Mouse (Mus musculus): ENCODE measurements around the gene Lgr6. TPM values are rescaled to one million over a fixed set of nuclear protein-coding genes. Genes with fewer than 3 reads are reported as not detected.

Gene Lgr6
- polyA plus RNA-seq, 3 experiments from 2014 or later, result 0.05 to 0.28 TPM; not detected in 1

GRCm38 (mm10) chr1:134947590-134947989 lies 157.5 kb downstream of the Lgr6 start:
- ATAC-seq, result no peak

DNA sequence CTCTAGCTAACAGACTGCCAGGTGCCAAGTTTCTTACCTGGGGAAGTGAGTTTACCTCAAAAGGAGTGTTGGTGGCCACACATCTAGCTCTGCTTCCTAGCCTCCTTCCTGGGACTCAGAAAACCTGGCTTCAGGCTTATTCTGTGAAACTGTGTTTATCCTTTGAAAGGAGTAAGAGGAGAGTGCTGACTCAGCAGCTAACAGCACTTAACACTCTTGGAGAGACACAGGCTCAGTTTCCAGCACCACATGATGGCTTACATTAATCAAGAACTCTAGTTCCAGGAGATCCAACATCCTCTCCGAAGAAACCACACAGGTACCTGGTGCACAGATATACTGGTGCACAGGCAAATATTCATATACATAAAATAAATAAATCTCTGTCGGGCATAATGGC lies 162.2 kb downstream of the Lgr6 start:
- no peak for ATAC-seq

- ATAC-seq, result no peak
These were observed 164.2 kb downstream of the Lgr6 start for GRCm38 (mm10) chr1:134940863-134941262.

DNA sequence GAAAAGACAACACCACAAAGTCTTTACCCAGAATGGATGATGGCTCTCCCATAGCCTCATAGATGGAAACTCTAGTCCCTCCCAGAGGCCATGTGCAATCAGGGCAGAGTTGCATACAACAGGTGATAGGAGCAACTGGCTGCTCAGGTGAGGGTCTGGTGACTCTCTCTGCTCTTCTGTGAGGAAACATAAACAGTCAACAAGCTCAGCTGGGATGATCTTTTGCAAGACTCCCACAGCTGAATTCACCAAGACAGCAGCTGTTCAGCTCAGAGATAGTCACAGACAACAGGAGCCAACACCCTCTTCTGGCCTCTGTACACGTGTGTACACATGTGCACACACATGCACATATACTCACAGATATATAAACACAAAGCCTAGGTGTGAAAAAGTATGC lies 166.8 kb downstream of the Lgr6 start:
- no peak for ATAC-seq

DNA sequence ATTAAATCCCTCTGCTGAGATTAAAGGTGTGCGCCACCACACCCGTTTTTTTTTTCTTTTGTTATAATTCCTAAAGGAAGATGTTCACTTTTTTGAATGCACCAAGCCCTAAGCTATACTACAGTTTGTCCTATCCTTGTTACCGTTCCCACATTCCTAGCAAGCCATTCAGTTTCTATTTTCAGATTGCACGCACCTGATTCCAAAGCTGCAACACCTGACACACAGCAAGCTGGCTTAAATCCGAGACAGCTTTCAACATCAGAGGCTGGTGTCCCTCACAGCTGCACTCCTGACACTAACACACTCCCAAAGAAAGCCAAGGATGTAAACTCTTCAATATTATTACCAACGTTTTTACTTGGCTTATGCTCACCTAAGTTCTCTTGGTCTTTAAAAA lies 168.7 kb downstream of the Lgr6 start:
- ATAC-seq, result no peak

Other genes starting within 250 kb of the Lgr6 start
- 1 to 10 TPM; 2.1 to 4.0 (median 3.2) TPM for gene Ppp1r12b, start 149.3 kb downstream of the Lgr6 start, polyA plus RNA-seq (2017; shearing (Covaris generic))
- 10 to 100 TPM; 11.0 to 33.5 (median 11.1) TPM for gene Ube2t, start 142.7 kb downstream of the Lgr6 start, polyA plus RNA-seq (2017; shearing (Covaris generic))
- gene Ptpn7, start 27.4 kb upstream of the Lgr6 start, polyA plus RNA-seq (2017; shearing (Covaris generic)), result 100 to 1,000 TPM; 161 to 188 (median 171) TPM
- 10 to 100 TPM; 10.6 to 19.4 (median 14.2) TPM for gene Arl8a, start 41.5 kb upstream of the Lgr6 start, polyA plus RNA-seq (2017; shearing (Covaris generic))
- not detected for gene Gpr37l1, start 62.4 kb upstream of the Lgr6 start, polyA plus RNA-seq (2017; shearing (Covaris generic))
- gene Elf3, start 153.3 kb upstream of the Lgr6 start, polyA plus RNA-seq (2017; shearing (Covaris generic)), result not detected
- gene Rnpep, start 178.8 kb upstream of the Lgr6 start, polyA plus RNA-seq (2017; shearing (Covaris generic)), result 10 to 100 TPM; 38.8 to 58.9 (median 50.7) TPM
- gene Timm17a, start 208.5 kb upstream of the Lgr6 start, polyA plus RNA-seq (2017; shearing (Covaris generic)), result 100 to 1,000 TPM; 198 to 209 (median 201) TPM
- gene Lmod1, start 219.5 kb upstream of the Lgr6 start, polyA plus RNA-seq (2017; shearing (Covaris generic)), result not detected